Mouse (Mus musculus): ENCODE measurements around the gene Asb16. TPM values are rescaled to one million over a fixed set of nuclear protein-coding genes. Genes with fewer than 3 reads are reported as not detected.
A peak's percentile ranks its signal among the peaks of the same experiment; 100 is the strongest.

Asb16 gene
- polyA plus RNA-seq, 1 experiment from 2014 or later = 0.13 TPM

GRCm38 (mm10) chr11:102311966-102312365 is 43.4 kb downstream of the Asb16 start:
- 85% methylated on average over 4 of the region's 4 CpGs for WGBS
- peaks cover 74% of the 10 kb centered on the region for H3K36me3 ChIP-seq
- no peak overlapping the region for H3K27ac ChIP-seq (ENCODE audit: poor library complexity, severe bottlenecking)
- no peak overlapping the region for H3K4me3 ChIP-seq
- no peak overlapping the region for H3K4me2 ChIP-seq
- no peaks in the 10 kb centered on the region for H3K9me3 ChIP-seq (replicated peaks)
- ATAC-seq (ENCODE audit: insufficient number of reproducible peaks, low FRiP score) = no peak
- H3K27me3 ChIP-seq (replicated peaks) = no peaks in the 10 kb centered on the region
- peaks cover 43% of the 10 kb centered on the region for H3K4me1 ChIP-seq (replicated peaks)
- H3K9ac ChIP-seq = no peak overlapping the region

GRCm38 (mm10) chr11:102312586-102312985 is 44.0 kb downstream of the Asb16 start:
- WGBS = 85% methylated on average over 6 of the region's 6 CpGs

GRCm38 (mm10) chr11:102314321-102314720 is 45.8 kb downstream of the Asb16 start:
- Histone ChIP-seq H3K4me1 (replicated peaks) (peaks cover 36% of the 10 kb centered on the region), H3K27me3 (replicated peaks) (no peaks in the 10 kb centered on the region), H3K27ac (ENCODE audit: poor library complexity, severe bottlenecking) (no peak overlapping the region), H3K36me3 (peaks cover 58% of the 10 kb centered on the region), H3K4me2 (no peak overlapping the region), H3K9ac (no peak overlapping the region), H3K9me3 (replicated peaks) (no peaks in the 10 kb centered on the region), H3K4me3 (no peak overlapping the region)
- no peak for ATAC-seq (ENCODE audit: insufficient number of reproducible peaks, low FRiP score)
- 90% methylated on average over 12 of the region's 12 CpGs for WGBS

More at GRCm38 (mm10) chr11:102312586-102312985, 44.0 kb downstream of the Asb16 start:
- Histone ChIP-seq H3K36me3 (peaks cover 68% of the 10 kb centered on the region), H3K4me3 (no peak overlapping the region), H3K4me1 (replicated peaks) (peaks cover 43% of the 10 kb centered on the region), H3K9ac (no peak overlapping the region), H3K27me3 (replicated peaks) (no peaks in the 10 kb centered on the region), H3K9me3 (replicated peaks) (no peaks in the 10 kb centered on the region), H3K4me2 (no peak overlapping the region), H3K27ac (ENCODE audit: poor library complexity, severe bottlenecking) (no peak overlapping the region)
- ATAC-seq (ENCODE audit: insufficient number of reproducible peaks, low FRiP score) = no peak

- 21% methylated on average over 14 of the region's 14 CpGs for WGBS
- H3K36me3 ChIP-seq = peaks cover 43% of the 10 kb centered on the region
- ATAC-seq (ENCODE audit: insufficient number of reproducible peaks, low FRiP score) = no peak
- H3K9me3 ChIP-seq (replicated peaks) = no peaks in the 10 kb centered on the region
- H3K9ac ChIP-seq = peak overlapping the region; percentile 98
- peak overlapping the region; percentile 91 for H3K4me3 ChIP-seq
- H3K27ac ChIP-seq (ENCODE audit: poor library complexity, severe bottlenecking) = peak overlapping the region; percentile 99
- H3K4me1 ChIP-seq (replicated peaks) = peaks cover 24% of the 10 kb centered on the region
- no peaks in the 10 kb centered on the region for H3K27me3 ChIP-seq (replicated peaks)
- H3K4me2 ChIP-seq = peak overlapping the region; percentile 89
Observed at GRCm38 (mm10) chr11:102315690-102316571, 47.4 kb downstream of the Asb16 start.

GRCm38 (mm10) chr11:102316572-102317297 is 48.2 kb downstream of the Asb16 start:
- Histone ChIP-seq H3K27ac (ENCODE audit: poor library complexity, severe bottlenecking) (peak overlapping the region; percentile 99), H3K9ac (peak overlapping the region; percentile 98), H3K36me3 (peaks cover 37% of the 10 kb centered on the region), H3K4me1 (replicated peaks) (peaks cover 21% of the 10 kb centered on the region), H3K4me3 (peak overlapping the region; percentile 91), H3K4me2 (peak overlapping the region; percentile 89), H3K27me3 (replicated peaks) (no peaks in the 10 kb centered on the region), H3K9me3 (replicated peaks) (no peaks in the 10 kb centered on the region)
- peak; percentile 71 for ATAC-seq (ENCODE audit: insufficient number of reproducible peaks, low FRiP score)
- under 1% methylated on average over 69 of the region's 80 CpGs for WGBS

GRCm38 (mm10) chr11:102317298-102317900 is 48.9 kb downstream of the Asb16 start:
- Histone ChIP-seq H3K9ac (peak overlapping the region; percentile 98), H3K27me3 (replicated peaks) (no peaks in the 10 kb centered on the region), H3K27ac (ENCODE audit: poor library complexity, severe bottlenecking) (peak overlapping the region; percentile 99), H3K4me1 (replicated peaks) (peaks cover 21% of the 10 kb centered on the region), H3K4me2 (peak overlapping the region; percentile 89), H3K9me3 (replicated peaks) (no peaks in the 10 kb centered on the region), H3K36me3 (peaks cover 31% of the 10 kb centered on the region), H3K4me3 (peak overlapping the region; percentile 91)
- peak; percentile 41 for ATAC-seq (ENCODE audit: insufficient number of reproducible peaks, low FRiP score)
- under 1% methylated on average over 51 of the region's 87 CpGs for WGBS

GRCm38 (mm10) chr11:102317901-102318575 is 49.5 kb downstream of the Asb16 start:
- WGBS = under 1% methylated on average over 35 of the region's 77 CpGs
- no peaks in the 10 kb centered on the region for H3K9me3 ChIP-seq (replicated peaks)
- no peaks in the 10 kb centered on the region; the same call in 1 of the 2 replicates for H3K27me3 ChIP-seq (replicated peaks)
- H3K27ac ChIP-seq (ENCODE audit: poor library complexity, severe bottlenecking) = peak overlapping the region; percentile 99
- H3K9ac ChIP-seq = peak overlapping the region; percentile 98
- ATAC-seq (ENCODE audit: insufficient number of reproducible peaks, low FRiP score) = peak; percentile 65
- H3K4me3 ChIP-seq = peak overlapping the region; percentile 91
- H3K4me2 ChIP-seq = peak overlapping the region; percentile 89
- peaks cover 24% of the 10 kb centered on the region for H3K36me3 ChIP-seq
- peaks cover 21% of the 10 kb centered on the region for H3K4me1 ChIP-seq (replicated peaks)

- Histone ChIP-seq H3K9ac (peak overlapping the region; percentile 98), H3K36me3 (peaks cover 17% of the 10 kb centered on the region), H3K27me3 (replicated peaks) (no peaks in the 10 kb centered on the region; the same call in 1 of the 2 replicates), H3K4me1 (replicated peaks) (peaks cover 21% of the 10 kb centered on the region), H3K27ac (ENCODE audit: poor library complexity, severe bottlenecking) (peak overlapping the region; percentile 99), H3K4me3 (peak overlapping the region; percentile 91), H3K4me2 (peak overlapping the region; percentile 89), H3K9me3 (replicated peaks) (no peaks in the 10 kb centered on the region)
- 0 out of 2 replicates have a peak, but pooled peaks have one; percentile 7 for ATAC-seq (ENCODE audit: insufficient number of reproducible peaks, low FRiP score)
- WGBS = under 1% methylated on average over 79 of the region's 84 CpGs
Observed at GRCm38 (mm10) chr11:102318576-102319409, 50.2 kb downstream of the Asb16 start.

- H3K4me2 ChIP-seq = peak within 1 kb of the TSS; percentile 89
- peaks cover 21% of the 10 kb centered on the region for H3K4me1 ChIP-seq (replicated peaks)
- WGBS = under 1% methylated on average over 25 of the region's 25 CpGs
- no peaks in the 10 kb centered on the region for H3K9me3 ChIP-seq (replicated peaks)
- no peaks in the 10 kb centered on the region; the same call in 1 of the 2 replicates for H3K27me3 ChIP-seq (replicated peaks)
- peak within 1 kb of the TSS; percentile 91 for H3K4me3 ChIP-seq
- peak within 1 kb of the TSS; percentile 98 for H3K9ac ChIP-seq
- peak; percentile 6; the same call in 1 of the 2 replicates for ATAC-seq (ENCODE audit: insufficient number of reproducible peaks, low FRiP score)
- peaks cover 11% of the 10 kb centered on the region for H3K36me3 ChIP-seq
- H3K27ac ChIP-seq (ENCODE audit: poor library complexity, severe bottlenecking) = peak within 1 kb of the TSS; percentile 99
Observed at GRCm38 (mm10) chr11:102319410-102319792, 50.9 kb downstream of the Asb16 start, which contains the start of gene Ubtf. Gene Ubtf, minus strand, starts transcription at chr11:102319742.
